Mouse (Mus musculus) embryonic facial prominence, embryonic 11.5 days (tissue): Measurements from ENCODE around the gene Ltbp3. TPM values are rescaled to one million over a fixed set of nuclear protein-coding genes. Genes with fewer than 3 reads are reported as not detected.

Source experiments
- ATAC-seq: fragments of 200-750 bp; cut with Nextera tagmentation; replicated peaks from 2 replicates; pipeline ENCODE4 v1.8.0; 2017; ENCODE audit warnings: low read depth; ENCODE audit not compliant: insufficient number of reproducible peaks, low FRiP score, low TSS enrichment
- DNase-seq: peaks from one replicate; pipeline ENCODE4 v3.0.0-alpha.2; 2015; ENCODE audit warnings: low spot score
- H3K27ac ChIP-seq: fragments of 300-500 bp; sonication (generic); replicated peaks from 2 replicates; pipeline ENCODE4 v1.5.1; 2014; ENCODE audit warnings: mild to moderate bottlenecking, low read depth, low read length, control low read depth
- H3K27me3 ChIP-seq: fragments of 300-500 bp; sonication (generic); 2 replicates; pipeline ENCODE4 v1.6.1; 2014; ENCODE audit warnings: mild to moderate bottlenecking, low read length, moderate library complexity, mixed read lengths; ENCODE audit not compliant: control insufficient read depth, insufficient read depth
- H3K36me3 ChIP-seq: fragments of 300-500 bp; sonication (generic); replicated peaks from 2 replicates; pipeline ENCODE4 v1.6.1; 2014; ENCODE audit warnings: low read depth, mild to moderate bottlenecking, low read length, moderate library complexity, mixed read lengths; ENCODE audit not compliant: control insufficient read depth, insufficient read depth
- H3K4me1 ChIP-seq: fragments of 300-500 bp; sonication (generic); 2 replicates; pipeline ENCODE4 v1.6.1; 2014; ENCODE audit warnings: low read length, mixed read lengths; ENCODE audit not compliant: control insufficient read depth, insufficient read depth
- H3K4me2 ChIP-seq: fragments of 300-500 bp; sonication (generic); 2 replicates; pipeline ENCODE4 v1.6.1; 2014; ENCODE audit warnings: low read depth, mild to moderate bottlenecking, control low read depth, low read length, moderate library complexity
- H3K4me3 ChIP-seq: fragments of 300-500 bp; sonication (generic); 2 replicates; pipeline ENCODE4 v1.5.1; 2014; ENCODE audit warnings: low read depth, low read length, control low read depth
- H3K9ac ChIP-seq: fragments of 300-500 bp; sonication (generic); replicated peaks from 2 replicates; pipeline ENCODE4 v1.6.1; 2014; ENCODE audit warnings: mild to moderate bottlenecking, control low read depth, low read length
- H3K9me3 ChIP-seq: fragments of 300-500 bp; sonication (generic); replicated peaks from 2 replicates; pipeline ENCODE4 v1.6.1; 2016; ENCODE audit warnings: mild to moderate bottlenecking, low read length, inconsistent platforms, mixed read lengths; ENCODE audit not compliant: control insufficient read depth
- WGBS: fragments of 180-500 bp; shearing (Covaris S2); extraction: QIAGEN DNeasy Blood & Tissue Kit; methylation state at CpG from one replicate; pipeline ENCODE4 v1.1.7; 2014; 5-methylcytosine and 5-hydroxymethylcytosine counted together
- polyA plus RNA-seq: library from polyadenylated mRNA; unstranded; fragments of >200 nt; fragmentation: Nextera tagmentation; extraction: Ambion mirVana; gene quantifications from 2 replicates; pipeline ENCODE4 v1.2.1, GENCODE M21; 2014

The Ltbp3 gene
- polyA plus RNA-seq, 1 experiment from 2014 or later = 5.9 TPM

DNA sequence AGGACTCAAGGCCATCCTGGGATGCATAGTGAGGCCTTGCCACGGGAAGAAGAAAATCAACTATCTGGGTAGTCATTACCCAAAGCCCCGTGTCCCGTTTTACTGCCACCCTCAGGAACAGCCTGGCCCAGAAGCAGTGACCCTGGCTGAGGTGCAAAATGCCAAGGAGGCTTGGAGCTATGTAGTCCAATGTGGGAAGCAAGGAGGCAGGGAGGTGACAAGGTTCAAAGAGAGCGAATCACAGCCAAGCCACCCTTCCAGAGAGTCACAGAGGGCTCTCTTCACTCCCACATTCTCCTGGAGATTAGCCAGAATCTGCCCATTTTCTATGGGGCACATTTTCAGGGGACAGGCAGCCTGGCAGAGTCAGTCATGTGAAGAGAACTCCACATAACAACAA, 26.6 kb downstream of the Ltbp3 start:
- H3K9ac ChIP-seq = no peak overlapping the region
- no peak overlapping the region for H3K4me2 ChIP-seq
- no peak for ATAC-seq
- DNase-seq = no peak
- H3K9me3 ChIP-seq = no peaks in the 10 kb centered on the region
- no peak overlapping the region for H3K27ac ChIP-seq
- peaks cover 10% of the 10 kb centered on the region for H3K36me3 ChIP-seq
- H3K4me3 ChIP-seq = no peak overlapping the region
- peaks cover 4% of the 10 kb centered on the region; the same call in 1 of the 2 replicates for H3K4me1 ChIP-seq
- H3K27me3 ChIP-seq = no peaks in the 10 kb centered on the region
- 86% methylated on average over 4 of the region's 4 CpGs for WGBS

DNA sequence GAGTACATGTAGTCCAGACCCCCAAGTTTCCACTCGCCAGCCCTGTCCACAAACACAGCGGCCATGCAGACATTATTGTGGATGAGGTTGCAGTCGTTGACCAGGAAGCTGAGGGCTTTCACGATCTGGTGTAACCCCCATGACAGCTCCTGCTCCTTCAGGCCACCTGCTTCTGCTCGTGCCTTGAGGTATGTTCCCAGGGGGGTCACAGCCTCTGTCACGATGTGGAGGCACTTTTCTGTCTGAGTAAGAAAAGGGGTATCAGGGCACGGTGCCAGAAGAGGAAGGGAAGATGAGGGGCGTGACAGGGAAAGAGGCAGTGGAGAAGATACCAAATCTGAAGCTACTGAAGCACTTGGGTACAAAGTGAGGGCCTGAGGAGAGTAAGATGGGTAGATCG, 29.6 kb downstream of the Ltbp3 start:
- H3K36me3 ChIP-seq = peaks cover 4% of the 10 kb centered on the region
- DNase-seq = no peak
- H3K9me3 ChIP-seq = no peaks in the 10 kb centered on the region
- H3K4me2 ChIP-seq = peak overlapping the region; percentile 79
- H3K27ac ChIP-seq = no peak overlapping the region
- ATAC-seq = peak; percentile 30; the same call in 1 of the 2 replicates
- peak overlapping the region; percentile 84 for H3K9ac ChIP-seq
- peaks cover 4% of the 10 kb centered on the region; the same call in 1 of the 2 replicates for H3K4me1 ChIP-seq
- no peaks in the 10 kb centered on the region for H3K27me3 ChIP-seq
- WGBS = 48% methylated on average over 9 of the region's 9 CpGs
- peak overlapping the region; percentile 92 for H3K4me3 ChIP-seq

DNA sequence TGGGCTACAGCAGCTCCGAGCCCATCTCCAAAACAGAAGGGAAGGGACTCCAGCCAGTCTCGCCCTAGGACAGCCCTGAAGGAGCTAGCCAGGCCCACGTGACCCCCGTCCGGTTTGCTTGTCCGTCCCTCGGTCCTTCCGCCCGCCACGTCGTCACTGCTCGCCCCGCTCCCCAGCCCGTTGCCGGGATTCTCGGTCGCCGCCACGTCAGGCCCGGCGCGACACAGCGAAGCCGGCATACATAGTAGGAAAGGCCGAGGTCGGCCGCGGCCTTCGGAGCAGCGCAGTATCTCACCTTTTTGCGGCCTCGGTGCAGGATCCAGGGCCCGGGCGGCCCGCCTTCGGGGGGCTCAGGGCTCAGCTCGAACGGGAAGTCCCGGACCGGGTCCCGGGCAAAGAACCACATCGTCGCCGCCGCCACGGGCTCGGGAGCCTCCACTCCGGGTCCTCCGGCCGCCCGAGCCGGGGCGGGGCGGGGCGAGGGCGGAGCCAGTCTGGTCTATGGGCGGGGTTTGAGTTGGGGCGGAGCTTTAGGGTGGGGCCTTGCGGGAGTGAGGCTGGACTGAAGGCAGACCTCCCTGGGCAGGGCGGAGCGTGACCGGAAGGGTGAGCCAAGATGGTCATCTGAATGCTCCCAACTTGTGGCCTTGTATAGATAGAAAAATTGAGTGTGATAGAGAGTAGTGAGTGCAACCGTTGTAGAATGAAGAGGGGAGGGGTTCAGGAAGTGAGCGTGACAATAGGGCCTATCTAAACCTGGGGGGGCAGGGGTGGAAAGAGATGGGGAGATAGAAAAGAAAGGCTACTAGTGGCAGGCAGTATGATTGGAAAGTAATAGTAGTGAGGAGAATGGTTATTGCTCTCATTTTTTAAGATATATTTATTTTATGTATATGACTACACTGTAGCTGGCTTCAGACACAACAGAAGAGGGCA, 30.5 kb downstream of the Ltbp3 start, which contains the start of gene Scyl1:
Gene Scyl1, minus strand, starts transcription at position 495 of the 936 bp plus-strand sequence.
- ATAC-seq (peak; percentile 84), DNase-seq (peak; percentile 91)
- peak within 1 kb of the TSS; percentile 79 for H3K4me2 ChIP-seq
- no peaks in the 10 kb centered on the region for H3K9me3 ChIP-seq
- under 1% methylated on average over 64 of the region's 64 CpGs for WGBS
- no peaks in the 10 kb centered on the region for H3K27me3 ChIP-seq
- H3K9ac ChIP-seq = peak within 1 kb of the TSS; percentile 84
- H3K36me3 ChIP-seq = peaks cover under 1% of the 10 kb centered on the region
- peak within 1 kb of the TSS; percentile 92 for H3K4me3 ChIP-seq
- H3K27ac ChIP-seq = 0 out of 2 replicates have a peak within 1 kb of the TSS, but pooled peaks have one; percentile 41
- H3K4me1 ChIP-seq = peaks cover 4% of the 10 kb centered on the region; the same call in 1 of the 2 replicates

DNA sequence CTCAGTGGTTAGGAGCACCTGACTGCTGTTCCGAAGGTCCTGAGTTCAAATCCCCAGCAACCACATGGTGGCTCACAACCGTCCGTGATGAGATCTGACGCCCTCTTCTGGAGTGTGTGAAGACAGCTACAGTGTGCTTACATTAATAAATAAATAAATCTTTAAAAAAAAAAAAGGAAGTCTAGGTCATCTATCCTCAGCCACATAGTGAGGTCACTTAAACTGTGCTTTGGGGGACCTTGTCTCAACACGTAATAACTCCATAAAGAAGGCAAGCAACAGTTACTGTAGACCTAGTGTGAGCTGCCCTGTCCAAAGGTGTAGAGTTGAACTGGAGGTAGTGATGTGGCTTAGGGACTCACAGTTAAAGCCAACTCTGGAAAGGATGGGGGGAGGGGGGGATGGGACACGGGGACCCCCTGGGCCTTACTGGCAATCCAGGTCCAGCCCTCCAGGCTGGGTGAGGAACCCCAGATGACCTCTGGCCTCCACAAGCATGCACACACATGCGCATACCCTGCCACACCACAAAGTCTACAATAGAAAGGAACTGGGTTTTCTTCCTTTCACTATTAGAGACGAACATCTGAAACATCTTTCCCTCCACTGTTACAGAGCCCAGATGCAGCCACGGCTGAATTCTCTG, 36.8 kb downstream of the Ltbp3 start:
- Histone ChIP-seq H3K9me3 (no peaks in the 10 kb centered on the region), H3K4me2 (no peak overlapping the region), H3K27ac (no peak overlapping the region), H3K27me3 (no peaks in the 10 kb centered on the region), H3K4me1 (no peaks in the 10 kb centered on the region), H3K9ac (no peak overlapping the region), H3K36me3 (no peaks in the 10 kb centered on the region), H3K4me3 (no peak overlapping the region)
- WGBS = 77% methylated on average over 9 of the region's 9 CpGs
- DNase-seq (no peak), ATAC-seq (no peak)

DNA sequence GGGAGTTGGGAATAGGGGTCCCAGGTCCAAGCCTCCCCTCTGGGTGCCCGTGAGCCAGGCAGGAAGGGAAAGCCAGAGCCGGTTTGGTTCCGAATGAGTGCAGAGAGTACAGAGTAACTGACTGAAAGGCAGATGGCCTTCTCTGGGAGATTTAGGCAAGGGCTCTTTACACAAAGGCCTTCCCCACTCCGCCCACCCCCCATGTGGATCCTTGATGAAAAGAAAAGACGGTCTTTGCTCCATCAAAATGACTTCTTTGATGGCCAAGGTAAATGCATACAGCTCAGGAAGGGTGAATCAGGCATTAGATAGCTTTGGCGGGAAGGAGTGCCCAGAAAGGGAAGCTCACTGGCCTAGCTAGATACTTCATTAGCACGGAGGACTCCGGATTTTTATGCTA, 37.6 kb downstream of the Ltbp3 start:
- 52% methylated on average over 8 of the region's 8 CpGs for WGBS
- Histone ChIP-seq H3K4me3 (no peak overlapping the region), H3K27ac (no peak overlapping the region), H3K36me3 (no peaks in the 10 kb centered on the region), H3K4me1 (no peaks in the 10 kb centered on the region), H3K9me3 (no peaks in the 10 kb centered on the region), H3K4me2 (no peak overlapping the region), H3K27me3 (no peaks in the 10 kb centered on the region), H3K9ac (no peak overlapping the region)
- ATAC-seq = no peak
- no peak for DNase-seq

DNA sequence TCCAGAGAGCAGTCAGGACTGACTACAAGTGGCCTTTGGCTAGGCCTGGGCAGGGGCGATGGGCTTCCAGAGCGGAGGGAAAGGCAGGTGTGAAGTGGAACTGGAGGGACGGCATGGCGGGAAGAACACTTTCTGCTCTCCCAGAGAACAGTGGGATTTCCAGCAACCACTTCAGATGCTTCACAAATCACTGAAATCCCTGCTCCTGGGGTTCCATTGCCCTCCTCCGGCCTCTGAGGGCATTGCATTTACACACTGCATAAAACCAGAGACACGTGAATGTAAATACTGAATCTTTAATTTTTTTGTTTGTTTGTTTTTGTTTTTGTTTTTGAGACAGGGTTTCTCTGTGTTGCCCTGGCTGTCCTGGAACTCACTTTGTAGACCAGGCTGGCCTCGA, 39.5 kb downstream of the Ltbp3 start:
- H3K4me3 ChIP-seq = no peak overlapping the region

DNA sequence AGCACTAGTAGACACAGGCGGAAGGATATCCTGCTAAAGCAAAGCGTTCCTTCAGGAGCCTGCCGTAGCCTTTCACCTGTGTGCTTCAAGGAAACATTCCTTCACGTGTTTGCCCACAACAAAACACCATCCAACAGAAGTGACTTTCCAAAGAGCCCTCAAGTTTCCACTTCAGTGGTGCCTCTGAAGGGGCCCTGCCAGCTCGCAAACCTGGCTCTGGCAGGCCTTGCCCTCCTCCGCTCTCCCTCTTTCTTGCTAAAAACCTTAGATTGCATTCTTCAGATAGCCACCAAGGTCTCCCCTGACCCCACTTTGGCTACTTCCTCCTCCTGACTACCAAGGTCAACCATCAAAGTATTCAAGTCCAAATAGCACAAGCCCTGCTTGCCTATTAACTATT, 40.8 kb downstream of the Ltbp3 start:
- WGBS = 84% methylated on average over 6 of the region's 6 CpGs
- ATAC-seq = no peak
- no peak overlapping the region for H3K9ac ChIP-seq

More for the DNA sequence above, 39.5 kb downstream of the Ltbp3 start:
- Histone ChIP-seq H3K4me2 (no peak overlapping the region), H3K9ac (no peak overlapping the region), H3K27ac (no peak overlapping the region), H3K36me3 (no peaks in the 10 kb centered on the region), H3K27me3 (no peaks in the 10 kb centered on the region), H3K4me1 (no peaks in the 10 kb centered on the region), H3K9me3 (no peaks in the 10 kb centered on the region)
- WGBS = 71% methylated on average over 7 of the region's 7 CpGs
- no peak for ATAC-seq
- peak; percentile 51 for DNase-seq

DNA sequence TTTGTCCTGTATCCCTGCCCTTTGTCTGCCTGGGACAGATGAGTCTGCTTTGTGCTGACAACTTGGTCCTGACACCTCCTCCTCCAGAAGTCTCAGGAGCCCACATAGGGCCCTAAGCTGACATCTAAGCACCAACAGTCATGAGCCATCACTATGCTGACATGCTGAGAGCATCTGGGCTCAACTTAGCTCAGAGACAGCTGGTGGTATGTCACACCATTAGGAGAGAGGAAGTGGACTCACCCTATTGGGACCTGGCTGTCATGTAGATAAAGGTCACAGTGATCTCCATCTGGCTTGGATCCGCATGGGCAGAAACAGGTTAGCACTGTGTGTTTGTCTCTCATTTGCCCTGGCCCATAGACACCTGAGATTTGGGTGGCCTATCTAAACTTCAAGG, 41.4 kb downstream of the Ltbp3 start:
- H3K9ac ChIP-seq = no peak overlapping the region
- no peak overlapping the region for H3K4me3 ChIP-seq
- H3K9me3 ChIP-seq = no peaks in the 10 kb centered on the region
- DNase-seq = no peak
- H3K4me2 ChIP-seq = no peak overlapping the region
- H3K4me1 ChIP-seq = no peaks in the 10 kb centered on the region
- no peaks in the 10 kb centered on the region for H3K27me3 ChIP-seq
- ATAC-seq = no peak
- no peaks in the 10 kb centered on the region for H3K36me3 ChIP-seq
- WGBS = 88% methylated on average over 1 of the region's 1 CpGs
- H3K27ac ChIP-seq = no peak overlapping the region

More for the DNA sequence above, 40.8 kb downstream of the Ltbp3 start:
- H3K4me1 ChIP-seq = no peaks in the 10 kb centered on the region
- H3K4me3 ChIP-seq = no peak overlapping the region
- no peaks in the 10 kb centered on the region for H3K36me3 ChIP-seq
- no peak for DNase-seq
- H3K9me3 ChIP-seq = no peaks in the 10 kb centered on the region
- no peak overlapping the region for H3K27ac ChIP-seq
- no peaks in the 10 kb centered on the region for H3K27me3 ChIP-seq
- H3K4me2 ChIP-seq = no peak overlapping the region
